Mouse (Mus musculus) intestine, postnatal 0 days (tissue): Measurements from ENCODE around the gene Xpnpep1. TPM values are rescaled to one million over a fixed set of nuclear protein-coding genes. Genes with fewer than 3 reads are reported as not detected.

Source experiments
- ATAC-seq: fragments of 200-750 bp; cut with Nextera tagmentation; 2 replicates; pipeline ENCODE4 v1.8.0; 2017; ENCODE audit warnings: mild to moderate bottlenecking, moderate TSS enrichment, moderate library complexity
- H3K27ac ChIP-seq: fragments of 300-500 bp; sonication (generic); 2 replicates; pipeline ENCODE4 v1.5.1; 2014; ENCODE audit warnings: mild to moderate bottlenecking, low read depth, low read length, moderate library complexity
- H3K27me3 ChIP-seq: fragments of 300-500 bp; sonication (generic); replicated peaks from 2 replicates; pipeline ENCODE4 v1.6.1; 2014; ENCODE audit warnings: low read length, mixed read lengths; ENCODE audit not compliant: control insufficient read depth, insufficient read depth
- H3K36me3 ChIP-seq: fragments of 300-500 bp; sonication (generic); 2 replicates; pipeline ENCODE4 v1.6.1; 2014; ENCODE audit warnings: mild to moderate bottlenecking, moderate library complexity; ENCODE audit not compliant: control insufficient read depth, insufficient read depth
- H3K4me1 ChIP-seq: fragments of 300-500 bp; sonication (generic); replicated peaks from 2 replicates; pipeline ENCODE4 v1.6.1; 2014; ENCODE audit warnings: antibody characterized with exemption, low read length, mixed read lengths; ENCODE audit not compliant: control insufficient read depth, insufficient read depth
- H3K4me2 ChIP-seq: fragments of 300-500 bp; sonication (generic); replicated peaks from 2 replicates; pipeline ENCODE4 v1.6.1; 2014; ENCODE audit warnings: low read depth, mild to moderate bottlenecking, moderate library complexity
- H3K4me3 ChIP-seq: fragments of 300-500 bp; sonication (generic); 2 replicates; pipeline ENCODE4 v1.5.1; 2014; ENCODE audit warnings: low read depth, low read length
- H3K9ac ChIP-seq: fragments of 300-500 bp; sonication (generic); 2 replicates; pipeline ENCODE4 v1.6.1; 2014; ENCODE audit warnings: mild to moderate bottlenecking, low read depth, low read length
- H3K9me3 ChIP-seq: fragments of 300-500 bp; sonication (generic); 2 replicates; pipeline ENCODE4 v1.6.1; 2016; ENCODE audit warnings: mixed run types; ENCODE audit not compliant: control insufficient read depth
- CTCF ChIP-seq: sonication (generic); IDR thresholded peaks from 2 replicates; pipeline ENCODE4 v1.5.1; 2016; ENCODE audit warnings: low read depth, mild to moderate bottlenecking, control low read depth, antibody characterized with exemption, moderate library complexity
- WGBS: fragments of 180-500 bp; shearing (Covaris S2); extraction: QIAGEN DNeasy Blood & Tissue Kit; methylation state at CpG from one replicate; pipeline ENCODE4 v1.1.7; 2014; 5-methylcytosine and 5-hydroxymethylcytosine counted together
- polyA plus RNA-seq: library from polyadenylated mRNA; unstranded; fragments of >200 nt; fragmentation: Nextera tagmentation; extraction: Ambion mirVana; gene quantifications from 2 replicates; pipeline ENCODE4 v1.2.1, GENCODE M21; 2015

Gene Xpnpep1
- polyA plus RNA-seq, result 333 and 357 TPM in 2 replicates

DNA sequence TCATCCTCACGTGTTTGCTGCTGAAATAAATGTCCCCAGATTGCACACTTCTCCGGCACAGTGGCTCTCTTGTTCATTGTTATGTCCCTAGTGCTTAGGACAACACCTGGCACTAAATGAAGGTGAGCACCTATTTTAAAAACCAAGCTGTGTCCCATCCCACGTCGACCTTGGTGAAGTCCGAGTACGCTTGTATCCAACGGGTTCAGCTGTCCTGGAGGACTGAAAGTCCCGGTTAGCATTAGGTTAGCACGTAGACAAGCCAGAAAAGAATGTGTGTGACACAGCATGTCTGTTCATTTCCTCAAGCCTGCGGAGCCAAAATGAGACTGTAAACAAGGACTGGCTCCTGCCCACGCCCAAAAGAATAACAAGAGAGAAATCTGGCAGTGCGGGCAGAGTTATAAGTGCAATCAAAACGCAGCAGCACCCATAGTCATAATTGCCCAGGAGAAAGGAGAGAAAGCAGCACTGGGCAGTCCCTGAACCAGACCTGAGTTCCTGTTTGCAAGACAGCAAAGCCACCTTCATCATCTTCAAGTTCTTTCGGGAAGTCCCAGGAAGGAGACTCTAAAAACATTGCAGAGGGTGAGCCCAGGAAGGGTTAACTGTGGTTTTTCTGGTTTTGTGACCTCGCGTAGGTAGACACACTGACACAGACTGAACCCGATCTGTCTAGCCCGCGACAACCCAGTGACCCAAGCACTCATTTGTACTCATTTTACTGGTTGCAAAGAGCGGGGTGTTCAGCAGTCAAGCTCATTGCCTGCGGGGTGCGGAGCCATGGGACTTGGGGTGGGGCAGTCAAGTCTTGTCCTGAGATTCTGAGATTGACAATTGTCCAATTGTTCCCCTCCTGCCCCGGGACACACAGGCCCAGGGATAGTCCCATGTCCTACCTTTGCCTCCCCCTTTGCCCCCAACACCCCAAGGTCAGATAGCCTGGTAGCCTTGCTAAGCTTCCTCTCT, at the start of gene Xpnpep1:
TSS of gene Xpnpep1 (minus strand) at position 51 of the 969 bp plus-strand sequence.
- ATAC-seq, result peak; percentile 8; the same call in 1 of the 2 replicates
- WGBS, result 43% methylated on average over 23 of the region's 23 CpGs
- H3K9ac ChIP-seq, result no peak within 1 kb of the TSS

DNA sequence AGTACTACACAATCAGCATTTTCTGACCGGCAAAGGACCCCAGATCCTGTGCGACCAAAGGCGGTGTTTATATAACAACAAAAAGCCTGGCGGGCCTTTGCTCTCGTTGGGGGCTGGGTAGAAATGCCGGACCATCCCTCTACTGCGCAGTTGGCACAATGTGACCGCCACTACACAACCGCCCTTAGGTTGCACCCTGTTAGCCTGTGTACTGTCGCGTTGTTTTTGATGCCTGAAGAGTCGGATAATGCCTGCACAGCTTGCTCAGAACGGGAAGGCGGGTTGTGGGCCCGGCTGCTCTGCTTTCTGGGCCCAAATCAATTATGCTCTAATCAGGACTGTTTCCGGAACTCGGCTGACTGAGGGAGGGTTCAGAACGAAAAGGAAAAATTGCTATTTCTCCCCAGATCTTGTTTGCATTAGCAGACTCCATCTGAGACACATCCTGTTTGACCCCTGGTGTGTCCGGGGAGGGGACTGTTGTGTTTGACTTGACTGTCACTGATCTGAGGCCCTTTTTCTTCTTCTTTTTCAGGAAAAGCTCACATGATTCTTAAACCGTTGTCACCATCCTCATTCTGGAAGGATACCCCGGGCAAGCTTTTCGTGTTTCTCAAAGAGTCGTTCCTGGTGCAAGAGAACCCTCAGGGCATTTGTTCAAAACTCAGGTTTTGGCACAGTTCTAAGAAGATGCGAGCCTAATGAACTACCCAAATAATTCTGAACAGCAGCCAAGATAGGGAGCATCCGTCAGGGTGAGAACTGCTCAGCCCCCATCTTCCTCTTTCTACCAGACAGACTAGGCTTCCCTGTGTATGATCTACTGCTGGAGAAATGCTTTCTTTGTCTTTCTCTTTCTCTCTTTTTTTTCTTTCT, 47.5 kb upstream of the Xpnpep1 start:
- TF ChIP-seq CTCF, result no peak
- Histone ChIP-seq H3K27ac (peak overlapping the region; percentile 62), H3K9me3 (no peaks in the 10 kb centered on the region), H3K36me3 (no peaks in the 10 kb centered on the region), H3K4me2 (peak overlapping the region; percentile 48; the same call in 1 of the 2 replicates), H3K4me1 (no peaks in the 10 kb centered on the region; the same call in none of the 2 replicates), H3K27me3 (no peaks in the 10 kb centered on the region), H3K9ac (no peak overlapping the region), H3K4me3 (no peak overlapping the region)
- 35% methylated on average over 25 of the region's 25 CpGs for WGBS
- ATAC-seq, result no peak; the same call in 1 of the 2 replicates

More for the DNA sequence above, at the start of gene Xpnpep1:
- H3K4me3 ChIP-seq, result peak within 1 kb of the TSS; percentile 91
- H3K4me2 ChIP-seq, result peak within 1 kb of the TSS; percentile 69
- H3K36me3 ChIP-seq, result no peaks in the 10 kb centered on the region
- no peak within 1 kb of the TSS for H3K27ac ChIP-seq
- H3K27me3 ChIP-seq, result no peaks in the 10 kb centered on the region
- H3K9me3 ChIP-seq, result no peaks in the 10 kb centered on the region
- TF ChIP-seq CTCF, result no peak
- peaks cover 10% of the 10 kb centered on the region for H3K4me1 ChIP-seq

GRCm38 (mm10) chr19:53086861-53087260, 46.8 kb upstream of the Xpnpep1 start:
- no peak for TF ChIP-seq CTCF
- 59% methylated on average over 12 of the region's 12 CpGs for WGBS
- H3K9me3 ChIP-seq, result no peaks in the 10 kb centered on the region

GRCm38 (mm10) chr19:53084735-53085134, 44.7 kb upstream of the Xpnpep1 start:
- no peaks in the 10 kb centered on the region for H3K9me3 ChIP-seq
- peaks cover 7% of the 10 kb centered on the region for H3K4me1 ChIP-seq
- no peaks in the 10 kb centered on the region for H3K27me3 ChIP-seq
- TF ChIP-seq CTCF, result no peak
- H3K4me2 ChIP-seq, result no peak overlapping the region
- H3K27ac ChIP-seq, result no peak overlapping the region
- H3K9ac ChIP-seq, result no peak overlapping the region
- WGBS, result 45% methylated on average over 5 of the region's 5 CpGs
- no peak for ATAC-seq
- no peak overlapping the region for H3K4me3 ChIP-seq
- no peaks in the 10 kb centered on the region for H3K36me3 ChIP-seq

More at GRCm38 (mm10) chr19:53086861-53087260, 46.8 kb upstream of the Xpnpep1 start:
- Histone ChIP-seq H3K27ac (peak overlapping the region; percentile 62), H3K4me2 (peak overlapping the region; percentile 48; the same call in 1 of the 2 replicates), H3K4me3 (no peak overlapping the region), H3K4me1 (no peaks in the 10 kb centered on the region; the same call in none of the 2 replicates), H3K9ac (no peak overlapping the region), H3K27me3 (no peaks in the 10 kb centered on the region), H3K36me3 (no peaks in the 10 kb centered on the region)
- ATAC-seq, result no peak

- Histone ChIP-seq H3K9ac (no peak overlapping the region), H3K36me3 (no peaks in the 10 kb centered on the region), H3K4me3 (no peak overlapping the region), H3K4me2 (no peak overlapping the region), H3K27me3 (no peaks in the 10 kb centered on the region), H3K4me1 (peaks cover 7% of the 10 kb centered on the region), H3K27ac (no peak overlapping the region), H3K9me3 (no peaks in the 10 kb centered on the region)
- WGBS, result 75% methylated on average over 8 of the region's 8 CpGs
- no peak for ATAC-seq
- TF ChIP-seq CTCF, result no peak
Measured at GRCm38 (mm10) chr19:53082862-53083261, 42.8 kb upstream of the Xpnpep1 start.
